Mouse (Mus musculus) ES-E14 (cell line): Measurements from ENCODE around the gene Tmem189. TPM values are rescaled to one million over a fixed set of nuclear protein-coding genes. Genes with fewer than 3 reads are reported as not detected.
"Not testable (repeated sequence)": the region's sequence is repeated elsewhere in the genome, so short reads cannot be mapped to it uniquely, and the experiment has no call there.

ENCODE experiments used
- DNase-seq: peaks from one replicate; pipeline ENCODE4 v3.0.0-alpha.2; 2013; ENCODE audit warnings: low read depth, low spot score
- H3K27ac ChIP-seq: 2 replicates; pipeline ENCODE4 v1.5.1; 2012; ENCODE audit warnings: low read depth, mild to moderate bottlenecking, low read length, moderate library complexity, mixed read lengths; ENCODE audit not compliant: poor library complexity, insufficient read depth, severe bottlenecking
- H3K36me3 ChIP-seq: 2 replicates; pipeline ENCODE4 v1.6.1; 2012; ENCODE audit warnings: mild to moderate bottlenecking, low read length, moderate library complexity, mixed read lengths; ENCODE audit not compliant: control insufficient read depth, poor library complexity, insufficient read depth, severe bottlenecking
- H3K4me1 ChIP-seq, 2 experiments: fragments of 150-350 bp in 1 of 2; sonication (generic) in 1 of 2; 2 replicates each; pipeline ENCODE4 v1.6.1; 2012; ENCODE audit warnings: low read length in 2 of 2, mild to moderate bottlenecking in 1 of 2, mixed read lengths in 1 of 2; ENCODE audit not compliant: control insufficient read depth in 2 of 2, insufficient read depth in 2 of 2, poor library complexity in 1 of 2
- H3K4me3 ChIP-seq, 2 experiments: fragments of 150-350 bp in 1 of 2; sonication (generic) in 1 of 2; 2 replicates each; pipeline ENCODE4 v1.5.1; 2012; ENCODE audit warnings: low read length in 2 of 2, low read depth in 1 of 2, mild to moderate bottlenecking in 1 of 2, mixed read lengths in 1 of 2; ENCODE audit not compliant: insufficient read depth in 1 of 2, poor library complexity in 1 of 2, severe bottlenecking in 1 of 2
- H3K9ac ChIP-seq: 2 replicates; pipeline ENCODE4 v1.6.1; 2012; ENCODE audit warnings: low read depth, mild to moderate bottlenecking, low read length, mixed read lengths; ENCODE audit not compliant: poor library complexity, insufficient read depth, severe bottlenecking
- H3K9me3 ChIP-seq: fragments of 150-350 bp; sonication (generic); 2 replicates; pipeline ENCODE4 v1.6.1; 2012; ENCODE audit warnings: low read depth, mild to moderate bottlenecking, low read length; ENCODE audit not compliant: control insufficient read depth, insufficient read depth
- CHD2 ChIP-seq: IDR thresholded peaks from 2 replicates; pipeline ENCODE4 v1.6.1; 2014; ENCODE audit warnings: mild to moderate bottlenecking, low read depth, low read length, inconsistent platforms
- HCFC1 ChIP-seq: IDR thresholded peaks from 2 replicates; pipeline ENCODE4 v1.6.1; 2012; ENCODE audit warnings: low read length, inconsistent platforms, borderline replicate concordance; ENCODE audit not compliant: insufficient read depth
- MAFK ChIP-seq: IDR thresholded peaks from 2 replicates; pipeline ENCODE4 v1.6.1; 2014; ENCODE audit warnings: mild to moderate bottlenecking, low read depth, low read length, inconsistent platforms; ENCODE audit not compliant: insufficient read depth
- ZC3H11A ChIP-seq: IDR thresholded peaks from 2 replicates; pipeline ENCODE4 v1.6.1; 2012; ENCODE audit warnings: low read depth, mild to moderate bottlenecking, inconsistent platforms, low read length, borderline replicate concordance
- ZNF384 ChIP-seq: IDR thresholded peaks from 2 replicates; pipeline ENCODE4 v1.6.1; 2012; ENCODE audit warnings: low read depth, low read length, inconsistent platforms
- in situ Hi-C, 2 experiments: fragments of 600-800 bp; cut with MboI; formaldehyde crosslinking; loops; one replicate each; pipeline ENCODE4 v1.15.1; 2025; ENCODE audit warnings: low sequenced_read_pairs in 2 of 2, inconsistent platforms in 1 of 2; ENCODE audit not compliant: unreplicated experiment in 2 of 2
- total RNA-seq: library from RNA; depleted of rRNA; stranded (reverse); fragments of 300-350 nt; gene quantifications from 2 replicates; pipeline ENCODE4 v1.2.3, GENCODE M21; 2012

The Tmem189 gene
- total RNA-seq, 1 experiment: 43.7 TPM

GRCm38 (mm10) chr2:167621255-167622087 lies 68.2 kb downstream of the Tmem189 start:
- no peak for DNase-seq
- Histone ChIP-seq H3K4me1 (peaks cover 0 to 30% of the 10 kb centered on the region in 2 experiments; a peak in 2 of 4 replicates), H3K36me3 (peaks cover 29% of the 10 kb centered on the region), H3K9me3 (no peaks in the 10 kb centered on the region), H3K9ac (no peak overlapping the region), H3K27ac (no peak overlapping the region), H3K4me3 (no peak overlapping the region)
- in situ Hi-C loops: no loop called here
- TF ChIP-seq HCFC1: no peak
- no peak for TF ChIP-seq ZNF384

GRCm38 (mm10) chr2:167617472-167617871 lies 72.2 kb downstream of the Tmem189 start:
- DNase-seq: no peak
- Histone ChIP-seq H3K27ac (no peak overlapping the region), H3K4me3 (no peak overlapping the region), H3K4me1 (peaks cover 0 to 24% of the 10 kb centered on the region in 2 experiments; a peak in 2 of 4 replicates), H3K36me3 (peaks cover 51% of the 10 kb centered on the region), H3K9me3 (no peaks in the 10 kb centered on the region), H3K9ac (no peak overlapping the region)
- in situ Hi-C loops: no loop called here
- TF ChIP-seq ZNF384 (no peak), MAFK (no peak), ZC3H11A (no peak)

GRCm38 (mm10) chr2:167617034-167617433 lies 72.6 kb downstream of the Tmem189 start:
- Histone ChIP-seq H3K27ac (no peak overlapping the region), H3K9me3 (no peaks in the 10 kb centered on the region), H3K9ac (no peak overlapping the region), H3K4me3 (no peak overlapping the region), H3K4me1 (peaks cover 0 to 19% of the 10 kb centered on the region in 2 experiments; a peak in 2 of 4 replicates), H3K36me3 (peaks cover 49% of the 10 kb centered on the region)
- DNase-seq: no peak
- in situ Hi-C loops: no loop called here
- TF ChIP-seq HCFC1 (no peak), MAFK (no peak), ZC3H11A (no peak), CHD2 (no peak), ZNF384 (no peak)

- H3K4me3 ChIP-seq, DNase-seq, H3K27ac ChIP-seq, H3K9ac ChIP-seq, in situ Hi-C loops, H3K9me3 ChIP-seq: not testable (repeated sequence)
- TF ChIP-seq ZNF384: 0 out of 2 replicates have a peak, but pooled peaks have one; percentile 44
- Histone ChIP-seq H3K36me3 (peaks cover 52% of the 10 kb centered on the region), H3K4me1 (peaks cover 0 to 13% of the 10 kb centered on the region in 2 experiments; a peak in 1 of 4 replicates)
Observed at GRCm38 (mm10) chr2:167613335-167613734, 76.3 kb downstream of the Tmem189 start.

- no peak for DNase-seq
- H3K9me3 ChIP-seq: no peaks in the 10 kb centered on the region
- no peak overlapping the region for H3K9ac ChIP-seq
- peaks cover 0 to 10% of the 10 kb centered on the region in 2 experiments; a peak in 1 of 4 replicates for H3K4me1 ChIP-seq
- H3K4me3 ChIP-seq: no peak overlapping the region
- TF ChIP-seq CHD2: no peak
- TF ChIP-seq HCFC1: no peak
- peaks cover 49% of the 10 kb centered on the region for H3K36me3 ChIP-seq
- in situ Hi-C loops: no loop called here
- H3K27ac ChIP-seq: no peak overlapping the region
Observed at GRCm38 (mm10) chr2:167612122-167612521, 77.5 kb downstream of the Tmem189 start.
